ENCODE assay signal across 11 mouse cellular contexts in genomic region chr11:24306101-24306500, GRCm38 (mm10).
A peak's percentile ranks its signal among the peaks of the same experiment; 100 is the strongest.
DNase-seq lines count a peak whose midpoint lies in the region; ATAC-seq lines count a peak whose summit lies in the region.
"Had no signal": no experiment of that assay in that cellular context is flagged by ENCODE, and none has a peak within 500 bp of the region (broad histone marks: within the 10 kb centered on the region; RNA-seq: fewer than 3 reads in every experiment).

No protein-coding gene starts in this region.

- 68% methylated on average over 2 of the region's 2 CpGs for WGBS in kidney, embryonic 15.5 days
- WGBS in embryonic facial prominence, embryonic 13.5 days: 66% methylated on average over 2 of the region's 2 CpGs
- 78% methylated on average over 2 of the region's 2 CpGs for WGBS in hindbrain, embryonic 16.5 days

- H3K27me3 ChIP-seq in kidney, embryonic 15.5 days: peaks cover 20% of the 10 kb centered on the region
- H3K27me3 ChIP-seq in embryonic facial prominence, embryonic 13.5 days: no peaks in the 10 kb centered on the region
- H3K27me3 ChIP-seq in hindbrain, embryonic 16.5 days (replicated peaks; ENCODE audit: control insufficient read depth, insufficient read depth, low read length): no peaks in the 10 kb centered on the region; the same call in 1 of the 2 replicates

- no peak overlapping the region for H3K9ac ChIP-seq in kidney, embryonic 15.5 days
- 0 out of 2 replicates have a peak overlapping the region, but pooled peaks have one; percentile 52 for H3K9ac ChIP-seq in embryonic facial prominence, embryonic 13.5 days
- no peak overlapping the region for H3K9ac ChIP-seq in hindbrain, embryonic 16.5 days (ENCODE audit: low read depth, low read length)
- H3K9ac ChIP-seq: midbrain, embryonic 12.5 days had no signal

- no peak for DNase-seq in kidney, adult 18-20 months
- no peak for DNase-seq in frontal cortex, adult 2 months (ENCODE audit: extremely low spot score in 1 of 2, low spot score in 1 of 2)
- DNase-seq in frontal cortex, postnatal 14 days (ENCODE audit: low spot score in 2 of 2): no peak
- DNase-seq: adrenal gland, postnatal 14 days; cerebellum, adult 9-11 months; right cerebral cortex, postnatal 25 days had no signal

- no peaks in the 10 kb centered on the region for H3K36me3 ChIP-seq in kidney, embryonic 15.5 days
- H3K36me3 ChIP-seq in embryonic facial prominence, embryonic 13.5 days: no peaks in the 10 kb centered on the region
- H3K36me3 ChIP-seq in hindbrain, embryonic 16.5 days (ENCODE audit: control insufficient read depth, insufficient read depth, low read length): no peaks in the 10 kb centered on the region
- H3K36me3 ChIP-seq: midbrain, embryonic 12.5 days had no signal

- peak overlapping the region; percentile 70 for H3K4me2 ChIP-seq in kidney, embryonic 15.5 days
- H3K4me2 ChIP-seq in embryonic facial prominence, embryonic 13.5 days: peak overlapping the region; percentile 65
- H3K4me2 ChIP-seq in hindbrain, embryonic 16.5 days (ENCODE audit: low read length): no peak overlapping the region; the same call in 1 of the 2 replicates

- 0 out of 2 replicates have a peak overlapping the region, but pooled peaks have one; percentile 38 for H3K4me3 ChIP-seq in kidney, embryonic 15.5 days (replicated peaks)
- H3K4me3 ChIP-seq in embryonic facial prominence, embryonic 13.5 days: 0 out of 2 replicates have a peak overlapping the region, but pooled peaks have one; percentile 37
- no peak overlapping the region for H3K4me3 ChIP-seq in hindbrain, embryonic 16.5 days (ENCODE audit: low read length)

- no peak for ATAC-seq in kidney, embryonic 15.5 days (replicated peaks; ENCODE audit: low FRiP score)
- no peak for ATAC-seq in embryonic facial prominence, embryonic 13.5 days (ENCODE audit: insufficient number of reproducible peaks, insufficient read depth, low FRiP score, low TSS enrichment, low read depth)
- ATAC-seq in hindbrain, embryonic 16.5 days: 0 out of 2 replicates have a peak, but pooled peaks have one; percentile 22
- peak; percentile 85 for ATAC-seq in megakaryocyte-erythroid progenitor cell, adult 5-6 weeks (replicated peaks; ENCODE audit: low FRiP score, low TSS enrichment, poor library complexity, severe bottlenecking)

- H3K9me3 ChIP-seq in kidney, embryonic 15.5 days (replicated peaks): no peaks in the 10 kb centered on the region
- peaks cover 3% of the 10 kb centered on the region; the same call in 1 of the 2 replicates for H3K9me3 ChIP-seq in embryonic facial prominence, embryonic 13.5 days
- H3K9me3 ChIP-seq in hindbrain, embryonic 16.5 days (ENCODE audit: control insufficient read depth, low read length): no peaks in the 10 kb centered on the region
- H3K9me3 ChIP-seq: midbrain, embryonic 12.5 days had no signal

- peaks cover 21% of the 10 kb centered on the region for H3K4me1 ChIP-seq in kidney, embryonic 15.5 days
- peaks cover 27% of the 10 kb centered on the region for H3K4me1 ChIP-seq in embryonic facial prominence, embryonic 13.5 days
- H3K4me1 ChIP-seq in hindbrain, embryonic 16.5 days (ENCODE audit: control insufficient read depth, insufficient read depth, low read depth, low read length): peaks cover 5% of the 10 kb centered on the region; the same call in 1 of the 2 replicates

- H3K27ac ChIP-seq in kidney, embryonic 15.5 days: no peak overlapping the region
- H3K27ac ChIP-seq in embryonic facial prominence, embryonic 13.5 days: no peak overlapping the region
- H3K27ac ChIP-seq in hindbrain, embryonic 16.5 days (ENCODE audit: low read depth, low read length): no peak overlapping the region
- H3K27ac ChIP-seq: midbrain, embryonic 12.5 days had no signal

Comparison
In these comparisons a context has a peak if more than half of its experiments do, and no peak if none do; other contexts are left out.
1. ATAC-seq: peak in hindbrain, embryonic 16.5 days (single experiment) and megakaryocyte-erythroid progenitor cell, adult 5-6 weeks (single experiment); none in kidney, embryonic 15.5 days (single experiment) and embryonic facial prominence, embryonic 13.5 days (single experiment).